ENCODE assay signal across 25 mouse cellular contexts in genomic region chr11:19943753-19944152, GRCm38 (mm10). TPM values are rescaled to one million over a fixed set of nuclear protein-coding genes. Genes with fewer than 3 reads are reported as not detected.
A peak's percentile ranks its signal among the peaks of the same experiment; 100 is the strongest.
DNase-seq lines count a peak whose midpoint lies in the region; ATAC-seq and TF ChIP-seq lines count a peak whose summit lies in the region.
"Had no signal": no experiment of that assay in that cellular context is flagged by ENCODE, and none has a peak within 500 bp of the region (broad histone marks: within the 10 kb centered on the region; RNA-seq: fewer than 3 reads in every experiment).

No protein-coding gene starts in this region.

- no peak overlapping the region for H3K4me3 ChIP-seq in layer of hippocampus, adult 2 months
- H3K4me3 ChIP-seq in MEL (ENCODE audit: control insufficient read depth in 1 of 2, insufficient read depth in 1 of 2, low read depth in 2 of 2, low read length in 2 of 2) = no peak overlapping the region
- no peak overlapping the region for H3K4me3 ChIP-seq in olfactory bulb, adult 2 months (ENCODE audit: insufficient read depth, low read depth, low read length)
- H3K4me3 ChIP-seq in kidney, embryonic 15.5 days (replicated peaks) = no peak overlapping the region
- H3K4me3 ChIP-seq: embryonic facial prominence, embryonic 12.5 days; forebrain, embryonic 12.5 days; heart, adult 2 months; heart, embryonic 15.5 days; hindbrain, embryonic 13.5 days had no signal

- no peaks in the 10 kb centered on the region for H3K27me3 ChIP-seq in MEL (ENCODE audit: control insufficient read depth in 1 of 2, insufficient read depth in 2 of 2, low read length in 2 of 2)
- no peaks in the 10 kb centered on the region for H3K27me3 ChIP-seq in kidney, embryonic 15.5 days
- H3K27me3 ChIP-seq: embryonic facial prominence, embryonic 12.5 days; forebrain, embryonic 12.5 days; heart, embryonic 15.5 days; hindbrain, embryonic 13.5 days; Patski had no signal

- no peaks in the 10 kb centered on the region for H3K4me1 ChIP-seq in MEL (ENCODE audit: control insufficient read depth in 1 of 2, insufficient read depth in 2 of 2, low read length in 2 of 2)
- peaks cover 47% of the 10 kb centered on the region for H3K4me1 ChIP-seq in olfactory bulb, adult 2 months (ENCODE audit: control insufficient read depth, insufficient read depth, low read length)
- peaks cover 38% of the 10 kb centered on the region for H3K4me1 ChIP-seq in kidney, embryonic 15.5 days

- no peak for TF ChIP-seq POLR2A in MEL (IDR thresholded peaks at IDR 0.05; ENCODE audit: control insufficient read depth in 1 of 2, insufficient read depth in 1 of 2, low read depth in 1 of 2, low read length in 2 of 2, poor library complexity in 1 of 2)
- TF ChIP-seq POLR2A in olfactory bulb, adult 2 months (IDR thresholded peaks at IDR 0.05; ENCODE audit: insufficient read depth, low read depth, low read length) = no peak

- H3K4me2 ChIP-seq in kidney, embryonic 15.5 days = no peak overlapping the region
- H3K4me2 ChIP-seq: embryonic facial prominence, embryonic 12.5 days; forebrain, embryonic 12.5 days; heart, embryonic 11.5 days; heart, embryonic 15.5 days; hindbrain, embryonic 13.5 days had no signal

- TF ChIP-seq EP300 in MEL (IDR thresholded peaks at IDR 0.05; ENCODE audit: low read depth in 1 of 2, low read length in 2 of 2) = no peak

- H3K36me3 ChIP-seq in MEL (ENCODE audit: control insufficient read depth in 1 of 2, insufficient read depth in 2 of 2, low read length in 2 of 2) = peaks cover 0 to 13% of the 10 kb centered on the region in 2 experiments; a peak in 2 of 4 replicates
- peaks cover 9% of the 10 kb centered on the region for H3K36me3 ChIP-seq in kidney, embryonic 15.5 days
- H3K36me3 ChIP-seq: heart, embryonic 15.5 days had no signal

- TF ChIP-seq CTCF in layer of hippocampus, adult 2 months (conservative IDR thresholded peaks at IDR 0.05) = no peak
- TF ChIP-seq CTCF in MEL (IDR thresholded peaks at IDR 0.05 in 2 of 3, conservative IDR thresholded peaks at IDR 0.05 in 1 of 3; ENCODE audit: control insufficient read depth in 1 of 3, insufficient read depth in 1 of 3, low read depth in 2 of 3, low read length in 3 of 3, poor library complexity in 1 of 3, severe bottlenecking in 1 of 3) = no peak
- no peak for TF ChIP-seq CTCF in olfactory bulb, adult 2 months (IDR thresholded peaks at IDR 0.05; ENCODE audit: insufficient read depth, low read depth, low read length)

- no peak for TF ChIP-seq RAD21 in MEL (IDR thresholded peaks at IDR 0.05; ENCODE audit: low read depth, low read length)

- WGBS in olfactory bulb, adult 2 months = 92% methylated on average over 2 of the region's 2 CpGs
- WGBS in kidney, embryonic 15.5 days = 94% methylated on average over 2 of the region's 2 CpGs

- H3K9ac ChIP-seq in MEL (ENCODE audit: control insufficient read depth, low read depth, low read length, poor library complexity, severe bottlenecking) = no peak overlapping the region
- H3K9ac ChIP-seq in kidney, embryonic 15.5 days = no peak overlapping the region
- H3K9ac ChIP-seq: embryonic facial prominence, embryonic 12.5 days; forebrain, embryonic 12.5 days; heart, embryonic 15.5 days; hindbrain, embryonic 13.5 days had no signal

- peak overlapping the region; percentile 82; the same call in 1 of the 2 replicates for H3K27ac ChIP-seq in layer of hippocampus, adult 2 months
- H3K27ac ChIP-seq in MEL (ENCODE audit: control insufficient read depth, low read depth, low read length) = no peak overlapping the region
- H3K27ac ChIP-seq in olfactory bulb, adult 2 months (ENCODE audit: insufficient read depth, low read depth, low read length) = peak overlapping the region; percentile 75; the same call in 1 of the 2 replicates
- H3K27ac ChIP-seq in kidney, embryonic 15.5 days = no peak overlapping the region
- H3K27ac ChIP-seq: embryonic facial prominence, embryonic 12.5 days; heart, adult 2 months; heart, embryonic 15.5 days; hindbrain, embryonic 13.5 days; hindbrain, postnatal 0 days had no signal

- DNase-seq in layer of hippocampus, adult 2 months (ENCODE audit: low spot score in 2 of 2) = no peak
- DNase-seq in layer of hippocampus, adult 9-11 months = no peak
- DNase-seq in MEL (ENCODE audit: low read depth, low spot score) = peak; percentile 63
- no peak for DNase-seq in spleen, postnatal 10 days (ENCODE audit: low spot score in 2 of 2)
- DNase-seq in lung, adult 18-20 months = no peak
- DNase-seq: adrenal gland, postnatal 14 days; B cell, adult 2 months; cerebellum, adult 8-10 months; cerebellum, postnatal 14 days; gastrocnemius, postnatal 14 days; heart, adult 2 months; heart, postnatal 14 days had no signal

- H3K79me2 ChIP-seq in MEL (ENCODE audit: control insufficient read depth, insufficient read depth, low read length, poor library complexity) = peaks cover 73% of the 10 kb centered on the region

- peak; percentile 80 for ATAC-seq in megakaryocyte, adult 5-6 weeks (ENCODE audit: poor library complexity, severe bottlenecking)
- ATAC-seq in kidney, embryonic 15.5 days (replicated peaks; ENCODE audit: low FRiP score) = no peak
- ATAC-seq: activated CD4-positive, CD25-positive, alpha-beta regulatory T cell, adult 4 months; CD4-positive, CD25-positive, alpha-beta regulatory T cell, adult 4 months; forebrain, embryonic 16.5 days; hindbrain, postnatal 0 days; Patski had no signal

- H3K9me3 ChIP-seq in MEL (replicated peaks; ENCODE audit: insufficient read depth, low read length) = no peaks in the 10 kb centered on the region
- no peaks in the 10 kb centered on the region for H3K9me3 ChIP-seq in kidney, embryonic 15.5 days (replicated peaks)
- H3K9me3 ChIP-seq: embryonic facial prominence, embryonic 12.5 days; forebrain, embryonic 12.5 days; heart, embryonic 15.5 days; hindbrain, embryonic 13.5 days had no signal

TF ChIP-seq in MEL, 35 proteins besides CTCF, POLR2A, EP300 and RAD21:
- TF ChIP-seq TBP (IDR thresholded peaks at IDR 0.05; ENCODE audit: low read depth, low read length) = no peak
- no peak for TF ChIP-seq ZC3H11A (IDR thresholded peaks at IDR 0.05; ENCODE audit: low read depth, low read length)
- TF ChIP-seq KAT2A (conservative IDR thresholded peaks at IDR 0.05; ENCODE audit: low read depth, low read length) = no peak

RNA-seq across cellular contexts. Expression of gene Spred2, which starts 19.6 kb away (rescaled TPM):
- total RNA-seq in layer of hippocampus, adult 2 months (2021) = 10 to 100 TPM; 88.2 to 89.4 TPM
- total RNA-seq in MEL (2012; rRNA removed) = 7.8 and 10.8 TPM in 2 replicates
- polyA plus RNA-seq in MEL (2012; ENCODE audit: insufficient read depth in 1 of 2, insufficient read length in 2 of 2, low read depth in 1 of 2, low replicate concordance in 2 of 2, missing spikeins in 1 of 2) = 10 to 100 TPM; 25.9 to 76.0 TPM
- total RNA-seq in megakaryocyte, adult 5-6 weeks (2015) = 7.0 and 7.6 TPM in 2 replicates
- total RNA-seq in megakaryocyte, adult 5-6 weeks (2017) = 2.3 and 2.4 TPM in 2 replicates
- polyA plus RNA-seq in olfactory bulb, adult 2 months (2012; ENCODE audit: insufficient read depth, insufficient read length, low replicate concordance, missing spikeins) = not detected in 2 replicates
- 9.8 and 11.0 TPM in 2 replicates for polyA plus RNA-seq in kidney, embryonic 15.5 days (2015; fragmentation: Nextera tagmentation; extraction: Ambion mirVana)

Comparison
In these comparisons a context has a peak if more than half of its experiments do, and no peak if none do; other contexts are left out.
1. H3K27ac ChIP-seq: peak in layer of hippocampus, adult 2 months (single experiment) and olfactory bulb, adult 2 months (single experiment); none in MEL (single experiment) and kidney, embryonic 15.5 days (single experiment).